Mouse (Mus musculus) megakaryocyte, embryonic 14.5 days (primary cell): Measurements from ENCODE around the gene Mst1. TPM values are rescaled to one million over a fixed set of nuclear protein-coding genes. Genes with fewer than 3 reads are reported as not detected.

ENCODE experiments used
- H3K27me3 ChIP-seq: replicated peaks from 2 replicates; pipeline ENCODE3; 2012; ENCODE audit warnings: inconsistent platforms
- H3K36me3 ChIP-seq: replicated peaks from 2 replicates; pipeline ENCODE3; 2012; ENCODE audit warnings: low read length, inconsistent platforms, mixed read lengths
- H3K4me1 ChIP-seq: 2 replicates; pipeline ENCODE4 v1.6.1; 2012; ENCODE audit warnings: inconsistent platforms
- H3K4me3 ChIP-seq: replicated peaks from 2 replicates; pipeline ENCODE3; 2012; ENCODE audit warnings: moderate library complexity, mild to moderate bottlenecking, inconsistent platforms
- H3K9me3 ChIP-seq: 2 replicates; pipeline ENCODE4 v1.6.1; 2012; ENCODE audit warnings: inconsistent platforms
- FLI1 ChIP-seq: IDR thresholded peaks from 2 replicates; pipeline ENCODE4 v1.6.1; 2012; ENCODE audit warnings: low read length, inconsistent platforms, mixed read lengths
- GATA1 ChIP-seq: IDR thresholded peaks from 3 replicates; pipeline ENCODE4 v1.6.1; 2012; ENCODE audit warnings: mixed read lengths, low read length, inconsistent platforms, borderline replicate concordance
- polyA plus RNA-seq: library from polyadenylated mRNA; stranded (reverse); fragments of >175 nt; gene quantifications from 2 replicates; pipeline ENCODE4 v1.2.3, GENCODE M21; 2012; ENCODE audit warnings: low replicate concordance; ENCODE audit not compliant: insufficient read depth

Gene Mst1
- polyA plus RNA-seq, 1 experiment, result 0.17 TPM

DNA sequence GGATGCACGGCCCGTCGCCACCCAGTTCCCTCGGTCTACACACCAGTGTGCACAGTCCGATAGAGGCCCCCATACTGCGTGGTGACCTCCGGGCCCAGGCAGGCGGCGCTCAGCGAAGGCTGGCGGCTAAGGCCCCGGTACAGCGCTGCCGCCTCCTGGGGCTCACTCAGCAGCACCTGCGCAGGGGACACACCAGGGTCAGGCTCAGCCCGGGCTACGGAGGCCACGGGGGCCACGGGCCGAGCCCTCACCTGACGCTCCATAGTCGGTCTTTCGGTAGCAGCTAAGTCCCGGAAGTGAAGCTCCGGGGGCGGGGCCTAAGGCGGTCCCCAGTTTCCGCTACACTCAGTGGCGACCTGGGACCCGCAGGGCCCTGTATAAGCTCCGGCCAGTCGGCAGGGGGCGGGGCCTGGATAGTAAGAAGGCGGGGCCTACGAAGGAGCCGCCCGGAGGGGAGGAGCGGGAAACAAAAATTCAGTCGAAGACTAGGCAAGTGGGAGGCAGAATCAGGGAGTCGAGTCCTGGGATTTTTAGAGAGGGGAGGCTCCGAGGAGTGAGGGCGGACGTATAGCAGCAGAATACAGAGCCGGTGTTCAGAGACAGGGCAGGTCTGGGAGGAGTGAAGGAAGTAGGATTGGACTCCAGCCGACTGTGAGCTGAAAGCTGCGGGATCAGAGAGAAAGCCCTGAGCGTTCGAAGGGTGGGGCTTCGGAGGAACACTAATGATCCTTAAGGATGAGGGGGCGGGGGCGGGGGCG lies 14.1 kb downstream of the Mst1 start, which contains the start of gene Apeh:
TSS of gene Apeh (minus strand) at position 423 of the 758 bp plus-strand sequence.
- no peak for TF ChIP-seq GATA1
- TF ChIP-seq FLI1, result peak; percentile 40; the same call in 1 of the 2 replicates

DNA sequence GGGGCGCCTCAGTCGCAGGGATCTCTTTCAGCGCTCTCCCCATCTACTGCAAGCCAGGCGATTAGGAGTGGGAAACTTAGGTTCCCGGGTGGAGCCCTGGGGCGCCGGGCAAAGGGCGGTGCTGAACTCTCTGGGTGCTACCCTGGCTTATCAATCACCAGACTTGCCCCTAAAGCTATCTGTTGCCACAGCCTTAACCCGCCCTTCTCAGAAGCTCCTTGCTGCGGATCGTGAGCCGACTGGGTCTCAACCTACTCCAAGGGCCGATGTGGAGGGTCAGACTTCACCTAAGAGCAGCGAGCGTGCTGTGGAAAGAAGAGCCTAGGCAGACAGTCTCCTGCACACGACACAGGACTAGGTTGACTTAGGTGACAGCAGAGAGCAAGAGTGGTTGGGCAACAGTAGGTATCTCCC lies 14.8 kb downstream of the Mst1 start:
- H3K9me3 ChIP-seq, result no peaks in the 10 kb centered on the region
- TF ChIP-seq GATA1 (no peak), FLI1 (no peak)
- H3K36me3 ChIP-seq, result peaks cover 35% of the 10 kb centered on the region

More for the DNA sequence above, 14.1 kb downstream of the Mst1 start, which contains the start of gene Apeh:
- Histone ChIP-seq H3K36me3 (peaks cover 41% of the 10 kb centered on the region), H3K4me3 (peak within 1 kb of the TSS; percentile 98), H3K9me3 (no peaks in the 10 kb centered on the region), H3K4me1 (peaks cover 30% of the 10 kb centered on the region), H3K27me3 (peaks cover 2% of the 10 kb centered on the region)

GRCm38 (mm10) chr9:108095518-108095917 lies 15.3 kb downstream of the Mst1 start:
- H3K4me1 ChIP-seq, result peaks cover 30% of the 10 kb centered on the region
- H3K4me3 ChIP-seq, result peak overlapping the region; percentile 98
- peaks cover 30% of the 10 kb centered on the region for H3K36me3 ChIP-seq
- TF ChIP-seq FLI1 (no peak), GATA1 (no peak)
- H3K27me3 ChIP-seq, result peaks cover 4% of the 10 kb centered on the region
- H3K9me3 ChIP-seq, result no peaks in the 10 kb centered on the region

More for the DNA sequence above, 14.8 kb downstream of the Mst1 start:
- Histone ChIP-seq H3K27me3 (peaks cover 4% of the 10 kb centered on the region), H3K4me1 (peaks cover 30% of the 10 kb centered on the region), H3K4me3 (peak overlapping the region; percentile 98)

GRCm38 (mm10) chr9:108095949-108096712 lies 15.9 kb downstream of the Mst1 start:
- peaks cover 32% of the 10 kb centered on the region for H3K4me1 ChIP-seq
- H3K4me3 ChIP-seq, result peak overlapping the region; percentile 38
- H3K9me3 ChIP-seq, result no peaks in the 10 kb centered on the region
- no peak for TF ChIP-seq GATA1
- no peak for TF ChIP-seq FLI1
- peaks cover 7% of the 10 kb centered on the region for H3K27me3 ChIP-seq
- H3K36me3 ChIP-seq, result peaks cover 23% of the 10 kb centered on the region

DNA sequence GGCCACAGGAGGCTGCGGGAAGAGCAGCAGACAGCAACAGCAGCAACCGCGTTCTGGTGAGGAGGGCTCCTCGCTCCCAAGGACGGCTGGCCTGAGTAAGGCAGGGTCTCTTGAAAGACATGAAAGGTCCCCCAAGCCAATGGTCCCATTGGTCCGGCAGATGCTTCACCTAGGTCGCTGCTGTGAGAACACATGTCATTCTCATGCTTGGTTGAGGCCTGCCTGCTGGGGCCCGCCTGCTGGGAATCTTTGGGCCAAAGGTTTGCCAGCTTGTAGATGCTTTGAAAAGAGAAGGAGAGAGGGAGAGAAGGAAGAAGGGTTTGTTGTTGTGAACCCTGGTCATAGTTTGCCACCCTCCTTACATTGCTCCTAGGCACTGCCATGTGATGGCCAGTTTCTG lies 19.4 kb downstream of the Mst1 start:
- H3K4me1 ChIP-seq, result peaks cover 28% of the 10 kb centered on the region
- H3K27me3 ChIP-seq, result peaks cover 19% of the 10 kb centered on the region
- TF ChIP-seq GATA1, result no peak
- TF ChIP-seq FLI1, result no peak
- 0 out of 2 replicates have a peak, but pooled peaks cover 1% of the 10 kb centered on the region for H3K9me3 ChIP-seq
- no peak overlapping the region for H3K4me3 ChIP-seq
- no peaks in the 10 kb centered on the region for H3K36me3 ChIP-seq

DNA sequence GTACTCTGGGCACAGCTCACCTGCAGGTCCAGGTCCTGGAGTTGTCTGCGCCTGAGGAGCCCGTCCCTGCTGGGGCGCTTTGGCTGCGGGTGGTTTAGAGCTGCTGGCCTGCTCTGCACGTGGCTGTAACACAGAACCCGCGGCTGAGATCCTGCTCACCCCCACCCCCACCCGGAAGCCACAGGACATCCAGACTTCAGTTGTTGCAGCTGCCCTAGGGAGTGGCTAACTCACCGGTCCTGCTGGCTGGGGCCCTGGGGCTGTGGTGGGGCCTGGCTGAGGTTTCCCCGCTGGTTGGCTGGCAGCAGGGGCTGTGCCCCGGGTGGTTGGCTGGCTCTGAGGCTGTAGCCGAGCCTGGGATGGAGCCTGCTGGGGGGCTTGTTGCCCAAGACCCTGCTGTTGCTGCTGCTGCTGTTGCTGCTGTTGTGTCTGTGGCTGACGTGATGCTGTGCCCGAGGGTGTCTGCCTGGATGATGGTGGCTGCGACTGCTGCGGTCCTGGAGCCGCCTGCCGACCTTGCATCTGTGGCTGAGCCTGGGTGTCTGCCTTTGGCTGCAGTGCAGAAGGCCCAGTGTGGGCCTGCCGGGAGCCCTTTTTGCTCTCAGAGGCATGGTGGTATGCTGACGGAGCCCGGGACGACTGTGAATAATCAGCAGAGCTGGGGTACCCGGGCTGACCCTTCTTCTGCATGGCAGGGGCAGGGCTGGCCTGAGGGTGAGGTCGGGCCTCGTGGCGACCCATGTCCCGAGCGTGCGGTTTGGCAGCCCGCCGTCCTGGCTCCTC lies 24.7 kb downstream of the Mst1 start:
- no peaks in the 10 kb centered on the region for H3K36me3 ChIP-seq
- H3K27me3 ChIP-seq, result peaks cover 60% of the 10 kb centered on the region
- peaks cover 45% of the 10 kb centered on the region for H3K4me1 ChIP-seq
- peak overlapping the region; percentile 80 for H3K4me3 ChIP-seq
- TF ChIP-seq GATA1 (no peak), FLI1 (no peak)
- peaks cover 13% of the 10 kb centered on the region; the same call in 1 of the 2 replicates for H3K9me3 ChIP-seq

GRCm38 (mm10) chr9:108105549-108105863 lies 25.3 kb downstream of the Mst1 start:
- H3K27me3 ChIP-seq, result peaks cover 66% of the 10 kb centered on the region
- peak overlapping the region; percentile 80 for H3K4me3 ChIP-seq
- no peaks in the 10 kb centered on the region for H3K36me3 ChIP-seq
- TF ChIP-seq FLI1, result no peak
- no peak for TF ChIP-seq GATA1
- peaks cover 46% of the 10 kb centered on the region for H3K4me1 ChIP-seq
- peaks cover 13% of the 10 kb centered on the region; the same call in 1 of the 2 replicates for H3K9me3 ChIP-seq

GRCm38 (mm10) chr9:108106090-108106489 lies 25.9 kb downstream of the Mst1 start:
- H3K27me3 ChIP-seq, result peaks cover 69% of the 10 kb centered on the region
- no peaks in the 10 kb centered on the region for H3K36me3 ChIP-seq
- H3K9me3 ChIP-seq, result peaks cover 13% of the 10 kb centered on the region; the same call in 1 of the 2 replicates
- H3K4me3 ChIP-seq, result no peak overlapping the region
- H3K4me1 ChIP-seq, result peaks cover 47% of the 10 kb centered on the region
- TF ChIP-seq GATA1 (no peak), FLI1 (no peak)

GRCm38 (mm10) chr9:108107867-108108266 lies 27.6 kb downstream of the Mst1 start:
- Histone ChIP-seq H3K27me3 (peaks cover 83% of the 10 kb centered on the region), H3K9me3 (peaks cover 13% of the 10 kb centered on the region; the same call in 1 of the 2 replicates), H3K36me3 (no peaks in the 10 kb centered on the region), H3K4me3 (no peak overlapping the region), H3K4me1 (peaks cover 35% of the 10 kb centered on the region)
- TF ChIP-seq FLI1 (no peak), GATA1 (no peak)
